Comparison of ENCODE assay signal across 8 mouse cellular contexts in genomic region chr4:150583777-150584135, GRCm38 (mm10).
DNase-seq lines count a peak whose midpoint lies in the region; ATAC-seq and TF ChIP-seq lines count a peak whose summit lies in the region.

No protein-coding gene starts in this region.

- no peaks in the 10 kb centered on the region for H3K27me3 ChIP-seq in kidney, adult 2 months (replicated peaks; ENCODE audit: control insufficient read depth, insufficient read depth, low read length)
- H3K27me3 ChIP-seq in hindbrain, embryonic 11.5 days (ENCODE audit: control insufficient read depth, insufficient read depth, low read length): no peaks in the 10 kb centered on the region
- H3K27me3 ChIP-seq in midbrain, embryonic 10.5 days (ENCODE audit: low read depth, poor library complexity, severe bottlenecking): no peaks in the 10 kb centered on the region

- peaks cover 54% of the 10 kb centered on the region for H3K4me1 ChIP-seq in kidney, adult 2 months (ENCODE audit: control insufficient read depth, insufficient read depth, low read length)
- H3K4me1 ChIP-seq in hindbrain, embryonic 11.5 days (replicated peaks; ENCODE audit: control insufficient read depth, insufficient read depth, low read length): no peaks in the 10 kb centered on the region
- H3K4me1 ChIP-seq in midbrain, embryonic 10.5 days: peaks cover 39% of the 10 kb centered on the region

- no peak overlapping the region for H3K4me2 ChIP-seq in hindbrain, embryonic 11.5 days (replicated peaks; ENCODE audit: low read depth, low read length)

- H3K36me3 ChIP-seq in kidney, adult 2 months (ENCODE audit: control insufficient read depth, insufficient read depth, low read length): no peaks in the 10 kb centered on the region
- no peaks in the 10 kb centered on the region for H3K36me3 ChIP-seq in hindbrain, embryonic 11.5 days (ENCODE audit: control insufficient read depth, insufficient read depth, low read length)
- H3K36me3 ChIP-seq in midbrain, embryonic 10.5 days: peaks cover 15% of the 10 kb centered on the region

- H3K9ac ChIP-seq in hindbrain, embryonic 11.5 days (ENCODE audit: low read depth, low read length): no peak overlapping the region

- DNase-seq in kidney, adult 2 months: no peak
- no peak for DNase-seq in kidney, postnatal 4 days
- DNase-seq in ZHBTc4 (ENCODE audit: low read depth, low spot score): peak; percentile 38
- no peak for DNase-seq in hindbrain, embryonic 11.5 days (ENCODE audit: low spot score)
- no peak for DNase-seq in midbrain, embryonic 10.5 days (ENCODE audit: low spot score)
- no peak for DNase-seq in left cerebral cortex, postnatal 10 days (ENCODE audit: extremely low spot score in 1 of 2, low spot score in 2 of 2)
- DNase-seq in layer of hippocampus, postnatal 36 days: no peak

- no peak for TF ChIP-seq CTCF in kidney, adult 2 months (conservative IDR thresholded peaks at IDR 0.05; ENCODE audit: insufficient read depth, insufficient read length, low read depth, low read length)

- ATAC-seq in hindbrain, embryonic 11.5 days (ENCODE audit: low FRiP score): no peak
- no peak for ATAC-seq in megakaryocyte progenitor cell, adult 5-6 weeks (replicated peaks; ENCODE audit: poor library complexity)

- peak overlapping the region; percentile 95 for H3K27ac ChIP-seq in kidney, adult 2 months (ENCODE audit: insufficient read depth, low read depth, low read length)
- peak overlapping the region; percentile 51; the same call in 1 of the 2 replicates for H3K27ac ChIP-seq in hindbrain, embryonic 11.5 days (ENCODE audit: low read depth, low read length)
- peak overlapping the region; percentile 71 for H3K27ac ChIP-seq in midbrain, embryonic 10.5 days (replicated peaks)

- no peaks in the 10 kb centered on the region for H3K9me3 ChIP-seq in hindbrain, embryonic 11.5 days (ENCODE audit: control insufficient read depth, low read length)
- no peaks in the 10 kb centered on the region for H3K9me3 ChIP-seq in midbrain, embryonic 10.5 days (replicated peaks)

- intact Hi-C loops in left cerebral cortex, postnatal 10 days (cut with DNase I): no loop called here

- 23% methylated on average over 3 of the region's 3 CpGs for WGBS in kidney, adult 2 months
- 62% methylated on average over 3 of the region's 3 CpGs for WGBS in hindbrain, embryonic 11.5 days
- 72% methylated on average over 3 of the region's 3 CpGs for WGBS in midbrain, embryonic 10.5 days

- no peak for TF ChIP-seq POLR2A in kidney, adult 2 months (IDR thresholded peaks at IDR 0.05; ENCODE audit: low read depth, low read length)

- H3K4me3 ChIP-seq in kidney, adult 2 months (ENCODE audit: insufficient read depth, low read depth, low read length): no peak overlapping the region
- H3K4me3 ChIP-seq in hindbrain, embryonic 11.5 days (ENCODE audit: low read depth, low read length): no peak overlapping the region
- no peak overlapping the region for H3K4me3 ChIP-seq in midbrain, embryonic 10.5 days
